Mouse (Mus musculus) Muller cell, postnatal 12 days (primary cell): ENCODE data around the gene Bcl2l11.
"Not testable (repeated sequence)": the region's sequence is repeated elsewhere in the genome, so short reads cannot be mapped to it uniquely, and the experiment has no call there.

Experiments
- DNase-seq: peaks from one replicate; pipeline ENCODE4 v3.0.0-alpha.2; 2015; ENCODE audit errors: inconsistent ontology term

Bcl2l11 gene

GRCm38 (mm10) chr2:128125635-128126470 lies at the start of gene Bcl2l11:
TSS of gene Bcl2l11 (plus strand) at chr2:128126038.
- peak; percentile 99 for DNase-seq

- peak; percentile 12 for DNase-seq
These were observed 48.9 kb upstream of the Bcl2l11 start for GRCm38 (mm10) chr2:128076936-128077335.

- DNase-seq, result no peak
These were observed 47.0 kb upstream of the Bcl2l11 start for GRCm38 (mm10) chr2:128078859-128079258.

GRCm38 (mm10) chr2:128079316-128079715 lies 46.5 kb upstream of the Bcl2l11 start:
- DNase-seq, result no peak

GRCm38 (mm10) chr2:128083844-128084243 lies 42.0 kb upstream of the Bcl2l11 start:
- no peak for DNase-seq

GRCm38 (mm10) chr2:128084607-128085006 lies 41.2 kb upstream of the Bcl2l11 start:
- DNase-seq, result no peak

- DNase-seq, result no peak
These were observed 40.4 kb upstream of the Bcl2l11 start for GRCm38 (mm10) chr2:128085481-128085880.

GRCm38 (mm10) chr2:128086301-128086886 lies 39.4 kb upstream of the Bcl2l11 start:
- no peak for DNase-seq

GRCm38 (mm10) chr2:128086996-128087526 lies 38.8 kb upstream of the Bcl2l11 start:
- DNase-seq, result no peak

GRCm38 (mm10) chr2:128087798-128088545 lies 37.9 kb upstream of the Bcl2l11 start:
- no peak for DNase-seq

GRCm38 (mm10) chr2:128090283-128090885 lies 35.5 kb upstream of the Bcl2l11 start:
- no peak for DNase-seq

- DNase-seq, result peak; percentile 43
These were observed 34.1 kb upstream of the Bcl2l11 start for GRCm38 (mm10) chr2:128091431-128092369.

GRCm38 (mm10) chr2:128092451-128092850 lies 33.4 kb upstream of the Bcl2l11 start:
- DNase-seq, result no peak

- no peak for DNase-seq
These were observed 31.6 kb upstream of the Bcl2l11 start for GRCm38 (mm10) chr2:128094196-128094595.

- no peak for DNase-seq
These were observed 31.2 kb upstream of the Bcl2l11 start for GRCm38 (mm10) chr2:128094602-128095001.

- DNase-seq, result no peak
These were observed 30.6 kb upstream of the Bcl2l11 start for GRCm38 (mm10) chr2:128095270-128095669.

- no peak for DNase-seq
These were observed 29.8 kb upstream of the Bcl2l11 start for GRCm38 (mm10) chr2:128096070-128096469.

- DNase-seq, result not testable (repeated sequence)
These were observed 27.7 kb upstream of the Bcl2l11 start for GRCm38 (mm10) chr2:128098118-128098517.

- no peak for DNase-seq
These were observed 23.8 kb upstream of the Bcl2l11 start for GRCm38 (mm10) chr2:128102086-128102485.

GRCm38 (mm10) chr2:128104815-128105214 lies 21.0 kb upstream of the Bcl2l11 start:
- DNase-seq, result no peak

GRCm38 (mm10) chr2:128105651-128106050 lies 20.2 kb upstream of the Bcl2l11 start:
- DNase-seq, result no peak
